16 mouse cellular contexts compared by ENCODE assay signal in the genomic region with DNA sequence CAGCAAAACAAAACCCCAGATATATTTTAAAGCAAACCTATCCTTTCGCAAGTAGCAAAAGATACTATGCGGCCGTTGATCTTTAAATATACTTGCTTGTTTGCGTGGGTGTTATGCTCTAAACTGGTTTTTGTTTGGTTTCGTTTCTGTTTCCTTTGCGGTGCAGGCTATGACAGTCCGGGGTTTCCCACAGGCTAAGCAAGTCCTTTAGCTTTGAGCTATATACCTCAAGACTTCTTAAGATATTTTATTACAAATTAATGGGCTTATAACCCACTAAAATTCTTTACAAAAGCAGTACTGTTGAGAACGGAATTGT.
DNase-seq lines count a peak whose midpoint lies in the region; ATAC-seq and TF ChIP-seq lines count a peak whose summit lies in the region.
"Had no signal": no experiment of that assay in that cellular context is flagged by ENCODE, and none has a peak within 500 bp of the region (broad histone marks: within the 10 kb centered on the region; RNA-seq: fewer than 3 reads in every experiment).

No protein-coding gene starts in this region.

- ATAC-seq in stomach, postnatal 0 days (ENCODE audit: low FRiP score, low TSS enrichment) = no peak
- ATAC-seq: forebrain, embryonic 15.5 days had no signal

- H3K9ac ChIP-seq in stomach, postnatal 0 days (ENCODE audit: low read length) = peak overlapping the region; percentile 27; the same call in 1 of the 2 replicates
- H3K9ac ChIP-seq: forebrain, embryonic 15.5 days; hindbrain, embryonic 14.5 days had no signal

- H3K4me3 ChIP-seq in heart, embryonic 10.5 days = no peak overlapping the region
- no peak overlapping the region for H3K4me3 ChIP-seq in thymus, adult 2 months (ENCODE audit: control insufficient read depth, insufficient read depth, low read length)
- H3K4me3 ChIP-seq in macrophage (ENCODE audit: inconsistent target) = no peak overlapping the region
- no peak overlapping the region for H3K4me3 ChIP-seq in stomach, postnatal 0 days (ENCODE audit: low read depth, low read length)
- H3K4me3 ChIP-seq: forebrain, embryonic 15.5 days; left cerebral cortex, adult 2 months had no signal

- TF ChIP-seq CTCF in thymus, adult 2 months (IDR thresholded peaks at IDR 0.05; ENCODE audit: borderline replicate concordance, control insufficient read depth, extremely low read depth, insufficient read depth, low read length, poor library complexity) = no peak
- TF ChIP-seq CTCF in stomach, postnatal 0 days (IDR thresholded peaks at IDR 0.05; ENCODE audit: low read depth) = no peak

- peaks cover 30% of the 10 kb centered on the region for H3K4me1 ChIP-seq in heart, embryonic 10.5 days
- peaks cover 12% of the 10 kb centered on the region for H3K4me1 ChIP-seq in thymus, adult 2 months (replicated peaks; ENCODE audit: control insufficient read depth, insufficient read depth, low read length)
- no peaks in the 10 kb centered on the region for H3K4me1 ChIP-seq in stomach, postnatal 0 days (replicated peaks; ENCODE audit: control insufficient read depth, insufficient read depth)
- H3K4me1 ChIP-seq: forebrain, embryonic 15.5 days had no signal

- H3K4me2 ChIP-seq in stomach, postnatal 0 days (replicated peaks; ENCODE audit: low read depth) = no peak overlapping the region
- H3K4me2 ChIP-seq: forebrain, embryonic 15.5 days; hindbrain, embryonic 14.5 days had no signal

- DNase-seq in heart, embryonic 10.5 days (ENCODE audit: low spot score) = no peak
- DNase-seq in heart, postnatal 25 days (ENCODE audit: low spot score) = no peak
- DNase-seq in thymus, adult 2 months = no peak
- DNase-seq in thymus, postnatal 4 days = no peak
- DNase-seq in stomach, postnatal 0 days (ENCODE audit: low spot score) = no peak
- no peak for DNase-seq in left cerebral cortex, adult 8-10 months (ENCODE audit: low spot score in 2 of 2)
- no peak for DNase-seq in ovary, postnatal 14 days (ENCODE audit: low spot score)
- DNase-seq: adrenal gland, postnatal 25 days; cerebellum, postnatal 25 days; kidney, adult 8-10 months; liver; lung, adult 2 months had no signal

- WGBS in heart, embryonic 10.5 days = 90% methylated on average over 8 of the region's 8 CpGs
- WGBS in thymus, adult 2 months = 69% methylated on average over 8 of the region's 8 CpGs
- WGBS in macrophage (ENCODE audit: missing documents) = 59% methylated on average over 8 of the region's 8 CpGs
- WGBS in stomach, postnatal 0 days = 71% methylated on average over 8 of the region's 8 CpGs

- H3K27ac ChIP-seq in heart, embryonic 10.5 days = peak overlapping the region; percentile 82
- peak overlapping the region; percentile 58; the same call in 1 of the 2 replicates for H3K27ac ChIP-seq in thymus, adult 2 months (ENCODE audit: control insufficient read depth, insufficient read depth, low read length)
- 0 out of 2 replicates have a peak overlapping the region, but pooled peaks have one; percentile 2 for H3K27ac ChIP-seq in macrophage
- peak overlapping the region; percentile 58 for H3K27ac ChIP-seq in stomach, postnatal 0 days (replicated peaks)
- H3K27ac ChIP-seq: forebrain, embryonic 15.5 days; hindbrain, embryonic 14.5 days; left cerebral cortex, adult 2 months had no signal

- TF ChIP-seq POLR2A in thymus, adult 2 months (IDR thresholded peaks at IDR 0.05; ENCODE audit: control insufficient read depth, extremely low read depth, insufficient read depth, low read length, poor library complexity) = no peak

- no peaks in the 10 kb centered on the region for H3K27me3 ChIP-seq in heart, embryonic 10.5 days (ENCODE audit: insufficient read depth, poor library complexity, severe bottlenecking)
- no peaks in the 10 kb centered on the region for H3K27me3 ChIP-seq in thymus, adult 2 months (ENCODE audit: control insufficient read depth, insufficient read depth, low read length)
- no peaks in the 10 kb centered on the region for H3K27me3 ChIP-seq in stomach, postnatal 0 days (ENCODE audit: control insufficient read depth, insufficient read depth, low read length)
- H3K27me3 ChIP-seq: forebrain, embryonic 15.5 days had no signal

- H3K79me2 ChIP-seq in macrophage (ENCODE audit: inconsistent target) = no peaks in the 10 kb centered on the region

- H3K36me3 ChIP-seq in heart, embryonic 10.5 days = no peaks in the 10 kb centered on the region
- H3K36me3 ChIP-seq in thymus, adult 2 months (ENCODE audit: control insufficient read depth, insufficient read depth, low read length) = no peaks in the 10 kb centered on the region
- H3K36me3 ChIP-seq in macrophage (ENCODE audit: inconsistent target) = no peaks in the 10 kb centered on the region
- no peaks in the 10 kb centered on the region for H3K36me3 ChIP-seq in stomach, postnatal 0 days (ENCODE audit: control insufficient read depth, insufficient read depth, low read length)
- H3K36me3 ChIP-seq: forebrain, embryonic 15.5 days had no signal

- intact Hi-C loops in heart, postnatal 25 days (cut with DNase I) = no loop called here

- H3K9me3 ChIP-seq in heart, embryonic 10.5 days = no peaks in the 10 kb centered on the region
- no peaks in the 10 kb centered on the region for H3K9me3 ChIP-seq in stomach, postnatal 0 days (ENCODE audit: control insufficient read depth, low read length)
- H3K9me3 ChIP-seq: forebrain, embryonic 15.5 days had no signal

- no peak for TF ChIP-seq EP300 in stomach, postnatal 0 days (optimal IDR thresholded peaks at IDR 0.05)

Comparison
In these comparisons a context has a peak if more than half of its experiments do, and no peak if none do; other contexts are left out.
1. H3K27ac ChIP-seq: peak in every context shown above with its lines; median percentile 82 in heart, embryonic 10.5 days; 58 in thymus, adult 2 months; 58 in stomach, postnatal 0 days; 2 in macrophage.